In genomic region chr3:88477735-88478134, GRCm38 (mm10) we compare ENCODE assay signal across 8 mouse cellular contexts. TPM values are rescaled to one million over a fixed set of nuclear protein-coding genes. Genes with fewer than 3 reads are reported as not detected.
DNase-seq lines count a peak whose midpoint lies in the region; ATAC-seq lines count a peak whose summit lies in the region.

No protein-coding gene starts in this region.

- peaks cover 10% of the 10 kb centered on the region for H3K4me1 ChIP-seq in midbrain, embryonic 10.5 days

- H3K36me3 ChIP-seq in midbrain, embryonic 10.5 days, result no peaks in the 10 kb centered on the region

- 2% methylated on average over 8 of the region's 8 CpGs for WGBS in midbrain, embryonic 10.5 days

- H3K27ac ChIP-seq in midbrain, embryonic 10.5 days (replicated peaks), result no peak overlapping the region

- intact Hi-C loops in left cerebral cortex, postnatal 4 days (cut with DNase I), result no loop called here

- ATAC-seq in inflammation-experienced regulatory T-cells, adult 6 months, result peak; percentile 63

- H3K4me3 ChIP-seq in midbrain, embryonic 10.5 days, result no peak overlapping the region

- no peaks in the 10 kb centered on the region for H3K9me3 ChIP-seq in midbrain, embryonic 10.5 days (replicated peaks)

- peak; percentile 85 for DNase-seq in layer of hippocampus, adult 11-12 months (ENCODE audit: low spot score)
- DNase-seq in layer of hippocampus, adult 9-11 months, result no peak
- peak; percentile 90 to 95 for DNase-seq in cerebellum, postnatal 14 days
- DNase-seq in gastrocnemius, adult 18-20 months (ENCODE audit: low spot score), result peak; percentile 78
- peak; percentile 86 for DNase-seq in left cerebral cortex, postnatal 4 days
- peak; percentile 84 for DNase-seq in midbrain, embryonic 10.5 days (ENCODE audit: low spot score)
- DNase-seq in spleen, adult 18-20 months, result peak; percentile 47 to 80

- peaks cover 24% of the 10 kb centered on the region for H3K27me3 ChIP-seq in midbrain, embryonic 10.5 days (ENCODE audit: low read depth, poor library complexity, severe bottlenecking)

RNA-seq across cellular contexts. Expression of gene Sema4a, which starts 16.8 kb away (rescaled TPM):
- 1 to 10 TPM; 1.4 to 2.0 TPM for total RNA-seq in gastrocnemius, adult 18-20 months (2021)
- 10 to 100 TPM; 24.5 to 49.0 (median 28.3) TPM for polyA plus RNA-seq in inflammation-experienced regulatory T-cells, adult 6 months (2017; shearing (Covaris generic))
- total RNA-seq in left cerebral cortex, postnatal 4 days (2021), result 10 to 100 TPM; 58.1 to 58.4 TPM
- 4.9 and 10.5 TPM in 2 replicates for polyA plus RNA-seq in midbrain, embryonic 10.5 days (2016; fragmentation: Nextera tagmentation; extraction: Ambion mirVana)

RNA-seq across cellular contexts. Expression of gene Lmna, which starts 32.0 kb away (rescaled TPM):
- 10 to 100 TPM; 68.3 to 89.6 TPM for total RNA-seq in gastrocnemius, adult 18-20 months (2021)
- 1 to 10 TPM; 2.6 to 8.0 (median 4.0) TPM for polyA plus RNA-seq in inflammation-experienced regulatory T-cells, adult 6 months (2017; shearing (Covaris generic))
- 10 to 100 TPM; 35.3 to 37.7 TPM for total RNA-seq in left cerebral cortex, postnatal 4 days (2021)
- 13.5 and 18.3 TPM in 2 replicates for polyA plus RNA-seq in midbrain, embryonic 10.5 days (2016; fragmentation: Nextera tagmentation; extraction: Ambion mirVana)

RNA-seq across cellular contexts. Expression of gene Slc25a44, which starts 52.8 kb away (rescaled TPM):
- 10 to 100 TPM; 18.4 to 19.1 TPM for total RNA-seq in gastrocnemius, adult 18-20 months (2021)
- polyA plus RNA-seq in inflammation-experienced regulatory T-cells, adult 6 months (2017; shearing (Covaris generic)), result 10 to 100 TPM; 11.2 to 14.6 (median 14.4) TPM
- total RNA-seq in left cerebral cortex, postnatal 4 days (2021), result 10 to 100 TPM; 43.7 to 47.7 TPM
- polyA plus RNA-seq in midbrain, embryonic 10.5 days (2016; fragmentation: Nextera tagmentation; extraction: Ambion mirVana), result 18.7 and 20.0 TPM in 2 replicates

RNA-seq across cellular contexts. Expression of gene Mex3a, which starts 54.5 kb away (rescaled TPM):
- total RNA-seq in gastrocnemius, adult 18-20 months (2021), result under 1 TPM; 0.17 to 0.18 TPM
- polyA plus RNA-seq in inflammation-experienced regulatory T-cells, adult 6 months (2017; shearing (Covaris generic)), result under 1 TPM; 0.17 to 0.20 (median 0.18) TPM
- 10 to 100 TPM; 80.5 to 87.8 TPM for total RNA-seq in left cerebral cortex, postnatal 4 days (2021)
- polyA plus RNA-seq in midbrain, embryonic 10.5 days (2016; fragmentation: Nextera tagmentation; extraction: Ambion mirVana), result 27.7 and 33.8 TPM in 2 replicates

Comparison
In these comparisons a context has a peak if more than half of its experiments do, and no peak if none do; other contexts are left out.
1. RNA of gene Sema4a, which starts 16.8 kb away (total RNA-seq): 58.1 to 58.4 TPM in left cerebral cortex, postnatal 4 days; 1.4 to 2.0 TPM in gastrocnemius, adult 18-20 months; every median in the first group is over 10 times any median in the second.